Mouse (Mus musculus): ENCODE measurements around the gene Cacng8. TPM values are rescaled to one million over a fixed set of nuclear protein-coding genes. Genes with fewer than 3 reads are reported as not detected.

Gene Cacng8
- not detected in 2 replicates for polyA plus RNA-seq (2012; ENCODE audit: insufficient read depth, low replicate concordance)

- peaks cover 23% of the 10 kb centered on the region for H3K27me3 ChIP-seq (replicated peaks)
- H3K36me3 ChIP-seq (replicated peaks; ENCODE audit: low read length): no peaks in the 10 kb centered on the region
- no peaks in the 10 kb centered on the region for H3K9me3 ChIP-seq
- H3K4me3 ChIP-seq (replicated peaks): no peak within 1 kb of the TSS
- TF ChIP-seq GATA1 (IDR thresholded peaks at IDR 0.05; ENCODE audit: borderline replicate concordance, low read length) (no peak), FLI1 (IDR thresholded peaks at IDR 0.05; ENCODE audit: low read length) (no peak)
- peaks cover 19% of the 10 kb centered on the region for H3K4me1 ChIP-seq
Measured at GRCm38 (mm10) chr7:3390413-3391080, at the start of gene Cacng8. Gene Cacng8, plus strand, starts transcription at chr7:3390683.

GRCm38 (mm10) chr7:3343861-3344260 is 46.6 kb upstream of the Cacng8 start:
- Histone ChIP-seq H3K4me3 (replicated peaks) (no peak overlapping the region), H3K27me3 (replicated peaks) (peaks cover 5% of the 10 kb centered on the region), H3K9me3 (no peaks in the 10 kb centered on the region), H3K36me3 (replicated peaks; ENCODE audit: low read length) (no peaks in the 10 kb centered on the region), H3K4me1 (no peaks in the 10 kb centered on the region)
- TF ChIP-seq GATA1 (IDR thresholded peaks at IDR 0.05; ENCODE audit: borderline replicate concordance, low read length) (no peak), FLI1 (IDR thresholded peaks at IDR 0.05; ENCODE audit: low read length) (no peak)

- Histone ChIP-seq H3K9me3 (no peaks in the 10 kb centered on the region), H3K36me3 (replicated peaks; ENCODE audit: low read length) (no peaks in the 10 kb centered on the region), H3K4me1 (no peaks in the 10 kb centered on the region), H3K27me3 (replicated peaks) (peaks cover 3% of the 10 kb centered on the region), H3K4me3 (replicated peaks) (no peak overlapping the region)
- TF ChIP-seq FLI1 (IDR thresholded peaks at IDR 0.05; ENCODE audit: low read length): no peak
- no peak for TF ChIP-seq GATA1 (IDR thresholded peaks at IDR 0.05; ENCODE audit: borderline replicate concordance, low read length)
Measured at GRCm38 (mm10) chr7:3345301-3345700, 45.2 kb upstream of the Cacng8 start.

GRCm38 (mm10) chr7:3347366-3348287 is 42.9 kb upstream of the Cacng8 start:
- no peaks in the 10 kb centered on the region for H3K4me1 ChIP-seq
- no peaks in the 10 kb centered on the region for H3K27me3 ChIP-seq (replicated peaks)
- no peaks in the 10 kb centered on the region for H3K9me3 ChIP-seq
- no peak overlapping the region for H3K4me3 ChIP-seq (replicated peaks)
- no peaks in the 10 kb centered on the region for H3K36me3 ChIP-seq (replicated peaks; ENCODE audit: low read length)
- no peak for TF ChIP-seq GATA1 (IDR thresholded peaks at IDR 0.05; ENCODE audit: borderline replicate concordance, low read length)
- no peak for TF ChIP-seq FLI1 (IDR thresholded peaks at IDR 0.05; ENCODE audit: low read length)

- Histone ChIP-seq H3K4me1 (no peaks in the 10 kb centered on the region), H3K4me3 (replicated peaks) (no peak overlapping the region), H3K9me3 (no peaks in the 10 kb centered on the region), H3K36me3 (replicated peaks; ENCODE audit: low read length) (no peaks in the 10 kb centered on the region), H3K27me3 (replicated peaks) (no peaks in the 10 kb centered on the region)
- no peak for TF ChIP-seq FLI1 (IDR thresholded peaks at IDR 0.05; ENCODE audit: low read length)
- no peak for TF ChIP-seq GATA1 (IDR thresholded peaks at IDR 0.05; ENCODE audit: borderline replicate concordance, low read length)
Measured at GRCm38 (mm10) chr7:3348326-3348725, 42.2 kb upstream of the Cacng8 start.

GRCm38 (mm10) chr7:3349775-3350174 is 40.7 kb upstream of the Cacng8 start:
- H3K4me3 ChIP-seq (replicated peaks): no peak overlapping the region
- H3K4me1 ChIP-seq: no peaks in the 10 kb centered on the region
- H3K9me3 ChIP-seq: no peaks in the 10 kb centered on the region
- no peaks in the 10 kb centered on the region for H3K36me3 ChIP-seq (replicated peaks; ENCODE audit: low read length)
- TF ChIP-seq FLI1 (IDR thresholded peaks at IDR 0.05; ENCODE audit: low read length) (no peak), GATA1 (IDR thresholded peaks at IDR 0.05; ENCODE audit: borderline replicate concordance, low read length) (no peak)
- H3K27me3 ChIP-seq (replicated peaks): no peaks in the 10 kb centered on the region

- Histone ChIP-seq H3K4me1 (no peaks in the 10 kb centered on the region), H3K36me3 (replicated peaks; ENCODE audit: low read length) (no peaks in the 10 kb centered on the region), H3K27me3 (replicated peaks) (peaks cover 2% of the 10 kb centered on the region), H3K4me3 (replicated peaks) (no peak overlapping the region), H3K9me3 (no peaks in the 10 kb centered on the region)
- TF ChIP-seq FLI1 (IDR thresholded peaks at IDR 0.05; ENCODE audit: low read length) (no peak), GATA1 (IDR thresholded peaks at IDR 0.05; ENCODE audit: borderline replicate concordance, low read length) (no peak)
Measured at GRCm38 (mm10) chr7:3351536-3351935, 38.9 kb upstream of the Cacng8 start.

- Histone ChIP-seq H3K9me3 (no peaks in the 10 kb centered on the region), H3K36me3 (replicated peaks; ENCODE audit: low read length) (no peaks in the 10 kb centered on the region)
Measured at GRCm38 (mm10) chr7:3354850-3355249, 35.6 kb upstream of the Cacng8 start.

GRCm38 (mm10) chr7:3360678-3361077 is 29.8 kb upstream of the Cacng8 start:
- TF ChIP-seq FLI1 (IDR thresholded peaks at IDR 0.05; ENCODE audit: low read length): no peak
- H3K9me3 ChIP-seq: no peaks in the 10 kb centered on the region
- H3K36me3 ChIP-seq (replicated peaks; ENCODE audit: low read length): no peaks in the 10 kb centered on the region
- no peak overlapping the region for H3K4me3 ChIP-seq (replicated peaks)
- H3K27me3 ChIP-seq (replicated peaks): peaks cover 15% of the 10 kb centered on the region
- peaks cover 2% of the 10 kb centered on the region; the same call in 1 of the 2 replicates for H3K4me1 ChIP-seq

More at GRCm38 (mm10) chr7:3354850-3355249, 35.6 kb upstream of the Cacng8 start:
- H3K4me3 ChIP-seq (replicated peaks): no peak overlapping the region
- TF ChIP-seq FLI1 (IDR thresholded peaks at IDR 0.05; ENCODE audit: low read length) (no peak), GATA1 (IDR thresholded peaks at IDR 0.05; ENCODE audit: borderline replicate concordance, low read length) (no peak)
- peaks cover 5% of the 10 kb centered on the region for H3K27me3 ChIP-seq (replicated peaks)
- H3K4me1 ChIP-seq: no peaks in the 10 kb centered on the region

Measured in megakaryocyte, embryonic 14.5 days (primary cell).